Mouse (Mus musculus): ENCODE measurements around the gene Hmgn3. TPM values are rescaled to one million over a fixed set of nuclear protein-coding genes. Genes with fewer than 3 reads are reported as not detected.
"Not testable (repeated sequence)": the region's sequence is repeated elsewhere in the genome, so short reads cannot be mapped to it uniquely, and the experiment has no call there.

Gene Hmgn3
- polyA plus RNA-seq, 1 experiment, result 30.5 TPM

DNA sequence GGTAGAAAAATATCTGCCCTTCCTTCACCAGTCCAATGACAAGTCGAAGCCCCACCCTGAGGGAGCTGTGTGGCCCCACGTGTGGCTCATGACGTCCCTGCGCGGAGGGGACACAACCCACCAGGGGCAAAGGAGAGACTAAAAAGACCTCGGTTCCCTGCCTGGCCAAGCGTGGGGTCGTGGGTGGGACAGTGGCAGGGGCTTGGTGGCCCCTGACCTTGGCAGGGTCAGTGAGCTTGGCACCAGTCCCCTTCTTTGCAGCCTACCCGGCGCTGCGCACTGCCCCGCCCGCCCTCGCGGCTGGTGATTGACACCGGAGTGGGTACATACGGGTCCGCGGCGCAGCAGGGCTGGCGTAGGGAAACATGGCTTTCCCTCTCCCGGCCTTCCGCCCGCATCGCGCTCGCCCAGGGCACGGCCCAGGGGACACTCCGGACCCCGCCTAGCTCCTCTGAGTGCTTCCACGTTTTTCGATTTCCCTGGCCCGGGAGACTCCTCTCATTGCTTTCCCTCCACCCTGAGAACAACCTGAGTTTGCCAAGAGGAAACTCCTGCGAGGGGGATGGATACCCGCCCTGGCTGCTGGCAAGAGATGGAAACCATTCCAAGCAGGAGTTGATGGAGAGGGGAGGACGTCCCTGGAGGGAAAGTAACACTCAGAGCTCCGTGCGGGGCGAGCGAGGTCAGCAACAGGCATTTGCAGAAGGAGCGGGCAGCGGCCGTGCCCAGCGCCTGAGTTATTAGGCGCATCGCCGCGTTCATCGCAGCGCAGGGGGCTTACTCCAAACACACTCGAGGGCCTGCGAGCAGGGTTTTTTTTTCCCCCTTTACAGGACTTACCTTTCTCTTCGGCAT lies 667 bp downstream of the Hmgn3 start:
- H3K4me3 ChIP-seq, result peak overlapping the region; percentile 81

DNA sequence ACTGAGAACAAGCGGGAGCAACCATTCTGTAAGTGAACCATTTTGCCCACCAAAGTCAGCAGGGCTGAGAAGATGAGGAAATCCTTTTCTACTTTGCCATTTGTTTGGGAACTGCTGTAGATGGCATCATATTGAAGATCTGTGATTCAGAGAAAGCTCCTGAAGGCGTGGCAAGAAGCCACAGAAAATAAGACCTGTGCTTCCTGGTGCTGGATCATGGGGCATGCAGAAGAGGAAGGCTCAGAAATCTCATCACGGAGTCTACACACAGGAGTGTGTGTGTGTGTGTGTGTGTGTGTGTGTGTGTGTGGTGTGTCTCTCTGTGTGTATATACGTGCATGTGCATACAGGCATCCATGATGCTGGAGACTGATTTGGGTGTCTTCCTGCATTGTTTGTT lies 16.7 kb downstream of the Hmgn3 start:
- TF ChIP-seq SRF (IDR thresholded peaks at IDR 0.05; ENCODE audit: control insufficient read depth, insufficient read length, low read depth) (no peak), MYOD1 (IDR thresholded peaks at IDR 0.05; ENCODE audit: control insufficient read depth in 1 of 3, insufficient read length in 2 of 3, low read depth in 2 of 3) (no peak), TCF12 (IDR thresholded peaks at IDR 0.05; ENCODE audit: insufficient read depth, poor library complexity, severe bottlenecking) (no peak), POLR2AphosphoS2 (IDR thresholded peaks at IDR 0.05; ENCODE audit: insufficient read length, low read depth) (no peak), POLR2A (IDR thresholded peaks at IDR 0.05; ENCODE audit: insufficient read length, low read depth) (no peak), USF1 (IDR thresholded peaks at IDR 0.05; ENCODE audit: low read depth) (no peak), MAX (IDR thresholded peaks at IDR 0.05; ENCODE audit: low read depth) (no peak), MYOG (IDR thresholded peaks at IDR 0.05; ENCODE audit: control insufficient read depth in 1 of 3, insufficient read depth in 1 of 3, insufficient read length in 2 of 3, low read depth in 2 of 3) (no peak), CEBPB (IDR thresholded peaks at IDR 0.05; ENCODE audit: insufficient read depth, poor library complexity, severe bottlenecking) (no peak), TCF3 (IDR thresholded peaks at IDR 0.05; ENCODE audit: insufficient read length, low read depth) (no peak), REST (IDR thresholded peaks at IDR 0.05; ENCODE audit: insufficient read depth, insufficient read length) (no peak), E2F4 (IDR thresholded peaks at IDR 0.05; ENCODE audit: insufficient read depth) (no peak)
- Histone ChIP-seq H3K4me3 (no peak overlapping the region), H3K36me3 (ENCODE audit: control insufficient read depth, insufficient read depth) (no peaks in the 10 kb centered on the region), H3K27me3 (ENCODE audit: control insufficient read depth, insufficient read depth, insufficient read length) (no peaks in the 10 kb centered on the region), H3K4me2 (ENCODE audit: low read depth) (no peak overlapping the region), H3ac (ENCODE audit: control insufficient read depth, insufficient read length) (no peak overlapping the region), H3K79me2 (ENCODE audit: control insufficient read depth, insufficient read depth) (peaks cover 20% of the 10 kb centered on the region)

More for the DNA sequence above, 667 bp downstream of the Hmgn3 start:
- peak overlapping the region; percentile 21 for H3ac ChIP-seq (ENCODE audit: control insufficient read depth, insufficient read length)
- H3K27me3 ChIP-seq (ENCODE audit: control insufficient read depth, insufficient read depth, insufficient read length), result no peaks in the 10 kb centered on the region
- no peak for TF ChIP-seq POLR2AphosphoS2 (IDR thresholded peaks at IDR 0.05; ENCODE audit: insufficient read length, low read depth)
- peak; percentile 49 for TF ChIP-seq POLR2A (IDR thresholded peaks at IDR 0.05; ENCODE audit: insufficient read length, low read depth)
- no peak for TF ChIP-seq SRF (IDR thresholded peaks at IDR 0.05; ENCODE audit: control insufficient read depth, insufficient read length, low read depth)
- TF ChIP-seq MYOG (IDR thresholded peaks at IDR 0.05; ENCODE audit: control insufficient read depth in 1 of 3, insufficient read depth in 1 of 3, insufficient read length in 2 of 3, low read depth in 2 of 3), result peak in 1 of 3 experiments; percentile 15
- TF ChIP-seq MYOD1 (IDR thresholded peaks at IDR 0.05; ENCODE audit: control insufficient read depth in 1 of 3, insufficient read length in 2 of 3, low read depth in 2 of 3), result no peak
- no peaks in the 10 kb centered on the region for H3K36me3 ChIP-seq (ENCODE audit: control insufficient read depth, insufficient read depth)
- peak overlapping the region; percentile 90 for H3K4me2 ChIP-seq (ENCODE audit: low read depth)
- peaks cover 40% of the 10 kb centered on the region for H3K79me2 ChIP-seq (ENCODE audit: control insufficient read depth, insufficient read depth)

DNA sequence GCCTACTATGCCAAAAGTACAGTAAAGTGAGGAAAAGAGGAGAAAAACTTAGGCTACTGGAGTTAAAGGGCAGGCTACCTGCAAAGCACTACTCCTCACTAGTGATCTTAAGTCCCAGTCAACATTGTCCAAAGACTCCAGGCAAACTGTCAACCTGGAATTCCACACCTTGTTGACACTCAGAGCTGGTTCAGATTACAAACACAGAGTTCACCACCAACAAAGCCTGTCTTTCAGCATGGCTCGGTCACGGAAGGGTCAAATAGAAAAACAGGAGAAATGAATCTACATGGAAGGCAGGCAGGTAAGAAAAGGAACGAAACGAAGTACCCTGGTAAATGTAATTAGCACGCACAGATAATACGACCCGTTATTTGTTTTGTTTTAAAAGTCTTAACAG lies 18.6 kb downstream of the Hmgn3 start:
- peaks cover 15% of the 10 kb centered on the region for H3K79me2 ChIP-seq (ENCODE audit: control insufficient read depth, insufficient read depth)
- H3K27me3 ChIP-seq (ENCODE audit: control insufficient read depth, insufficient read depth, insufficient read length), result no peaks in the 10 kb centered on the region
- H3ac ChIP-seq (ENCODE audit: control insufficient read depth, insufficient read length), result no peak overlapping the region
- H3K36me3 ChIP-seq (ENCODE audit: control insufficient read depth, insufficient read depth), result peaks cover 4% of the 10 kb centered on the region
- no peak for TF ChIP-seq CEBPB (IDR thresholded peaks at IDR 0.05; ENCODE audit: insufficient read depth, poor library complexity, severe bottlenecking)
- no peak for TF ChIP-seq POLR2AphosphoS2 (IDR thresholded peaks at IDR 0.05; ENCODE audit: insufficient read length, low read depth)
- TF ChIP-seq REST (IDR thresholded peaks at IDR 0.05; ENCODE audit: insufficient read depth, insufficient read length), result no peak
- TF ChIP-seq MYOD1 (IDR thresholded peaks at IDR 0.05; ENCODE audit: control insufficient read depth in 1 of 3, insufficient read length in 2 of 3, low read depth in 2 of 3), result no peak
- TF ChIP-seq TCF12 (IDR thresholded peaks at IDR 0.05; ENCODE audit: insufficient read depth, poor library complexity, severe bottlenecking), result no peak
- no peak for TF ChIP-seq E2F4 (IDR thresholded peaks at IDR 0.05; ENCODE audit: insufficient read depth)
- TF ChIP-seq SRF (IDR thresholded peaks at IDR 0.05; ENCODE audit: control insufficient read depth, insufficient read length, low read depth), result no peak
- H3K4me3 ChIP-seq, result no peak overlapping the region
- no peak overlapping the region for H3K4me2 ChIP-seq (ENCODE audit: low read depth)

DNA sequence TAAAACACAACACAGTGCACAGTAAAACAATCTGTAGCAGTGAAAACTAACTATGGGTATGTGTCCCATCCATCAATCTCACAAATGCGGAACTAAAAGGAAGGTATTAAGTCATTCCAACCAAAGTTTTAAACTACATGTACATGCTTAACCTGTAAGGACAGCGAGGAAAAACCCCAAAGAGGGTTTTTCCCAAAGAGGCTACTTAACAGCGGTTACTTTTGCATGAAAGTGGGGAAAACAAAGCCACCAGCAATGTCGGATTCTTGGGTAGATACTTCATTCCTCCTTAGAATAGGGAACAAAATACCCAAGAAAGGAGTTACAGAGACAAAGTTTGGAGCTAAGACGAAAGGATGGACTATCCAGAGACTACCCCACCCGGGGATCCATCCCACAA lies 20.0 kb downstream of the Hmgn3 start:
- not testable (repeated sequence) for H3K4me3 ChIP-seq; H3K27me3 ChIP-seq (ENCODE audit: control insufficient read depth, insufficient read depth, insufficient read length); H3K4me2 ChIP-seq (ENCODE audit: low read depth); H3K36me3 ChIP-seq (ENCODE audit: control insufficient read depth, insufficient read depth); H3ac ChIP-seq (ENCODE audit: control insufficient read depth, insufficient read length)
- peaks cover 15% of the 10 kb centered on the region for H3K79me2 ChIP-seq (ENCODE audit: control insufficient read depth, insufficient read depth)

DNA sequence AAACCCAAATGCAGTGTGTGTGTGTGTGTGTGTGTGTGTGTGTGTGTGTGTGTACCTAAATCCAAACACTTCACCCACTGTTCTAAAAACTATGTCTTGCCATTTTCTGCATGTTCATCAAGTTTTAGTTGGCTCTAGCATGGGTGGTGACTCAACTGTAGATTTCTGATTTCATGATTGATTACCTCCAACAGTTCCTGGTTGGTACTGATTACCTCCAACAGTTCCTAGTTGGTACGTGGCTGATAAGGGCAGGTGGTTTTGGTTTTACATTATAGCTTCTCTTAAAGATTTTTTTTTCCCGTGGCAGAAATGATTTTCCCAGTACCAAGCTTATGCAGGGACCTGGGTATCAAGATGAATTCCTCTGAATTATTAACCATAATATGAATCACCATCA lies 27.3 kb downstream of the Hmgn3 start:
- Histone ChIP-seq H3K4me3 (no peak overlapping the region), H3ac (ENCODE audit: control insufficient read depth, insufficient read length) (no peak overlapping the region), H3K79me2 (ENCODE audit: control insufficient read depth, insufficient read depth) (no peaks in the 10 kb centered on the region), H3K36me3 (ENCODE audit: control insufficient read depth, insufficient read depth) (peaks cover 4% of the 10 kb centered on the region), H3K4me2 (ENCODE audit: low read depth) (no peak overlapping the region), H3K27me3 (ENCODE audit: control insufficient read depth, insufficient read depth, insufficient read length) (no peaks in the 10 kb centered on the region)
- TF ChIP-seq MYOG (IDR thresholded peaks at IDR 0.05; ENCODE audit: control insufficient read depth in 1 of 3, insufficient read depth in 1 of 3, insufficient read length in 2 of 3, low read depth in 2 of 3), result no peak
- no peak for TF ChIP-seq TCF12 (IDR thresholded peaks at IDR 0.05; ENCODE audit: insufficient read depth, poor library complexity, severe bottlenecking)
- no peak for TF ChIP-seq CEBPB (IDR thresholded peaks at IDR 0.05; ENCODE audit: insufficient read depth, poor library complexity, severe bottlenecking)
- TF ChIP-seq REST (IDR thresholded peaks at IDR 0.05; ENCODE audit: insufficient read depth, insufficient read length), result no peak
- no peak for TF ChIP-seq E2F4 (IDR thresholded peaks at IDR 0.05; ENCODE audit: insufficient read depth)
- TF ChIP-seq MYOD1 (IDR thresholded peaks at IDR 0.05; ENCODE audit: control insufficient read depth in 1 of 3, insufficient read length in 2 of 3, low read depth in 2 of 3), result no peak
